Mouse (Mus musculus): ENCODE data around the gene Pbx3. TPM values are rescaled to one million over a fixed set of nuclear protein-coding genes. Genes with fewer than 3 reads are reported as not detected.
A peak's percentile ranks its signal among the peaks of the same experiment; 100 is the strongest.

Pbx3 gene
- total and polyA plus RNA-seq, 2 experiments from 2014 or later = 77.0 to 92.5 TPM

GRCm38 (mm10) chr2:34298664-34299063, 74.3 kb downstream of the Pbx3 start:
- Histone ChIP-seq H3K9ac (replicated peaks; ENCODE audit: low read length) (no peak overlapping the region), H3K4me3 (ENCODE audit: low read length) (no peak overlapping the region), H3K4me1 (ENCODE audit: insufficient read depth, low read length) (no peaks in the 10 kb centered on the region), H3K27me3 (ENCODE audit: insufficient read depth, low read length) (no peaks in the 10 kb centered on the region), H3K4me2 (ENCODE audit: low read depth, low read length) (no peak overlapping the region), H3K9me3 (ENCODE audit: low read length) (no peaks in the 10 kb centered on the region), H3K36me3 (ENCODE audit: insufficient read depth, low read length) (no peaks in the 10 kb centered on the region), H3K27ac (no peak overlapping the region)
- ATAC-seq (no peak), DNase-seq (ENCODE audit: low spot score) (no peak)
- no peak for TF ChIP-seq CTCF (IDR thresholded peaks at IDR 0.05; ENCODE audit: low read depth)
- 89% methylated on average over 1 of the region's 1 CpGs for WGBS

- Histone ChIP-seq H3K27me3 (ENCODE audit: insufficient read depth, low read length) (no peaks in the 10 kb centered on the region), H3K36me3 (ENCODE audit: insufficient read depth, low read length) (no peaks in the 10 kb centered on the region), H3K9ac (replicated peaks; ENCODE audit: low read length) (no peak overlapping the region), H3K27ac (no peak overlapping the region), H3K4me1 (ENCODE audit: insufficient read depth, low read length) (no peaks in the 10 kb centered on the region), H3K4me2 (ENCODE audit: low read depth, low read length) (no peak overlapping the region), H3K9me3 (ENCODE audit: low read length) (no peaks in the 10 kb centered on the region), H3K4me3 (ENCODE audit: low read length) (no peak overlapping the region)
- DNase-seq (ENCODE audit: low spot score) = no peak
- no peak for ATAC-seq
- no peak for TF ChIP-seq CTCF (IDR thresholded peaks at IDR 0.05; ENCODE audit: low read depth)
- WGBS = 97% methylated on average over 3 of the region's 3 CpGs
Measured at GRCm38 (mm10) chr2:34298202-34298601, 74.7 kb downstream of the Pbx3 start.

DNA sequence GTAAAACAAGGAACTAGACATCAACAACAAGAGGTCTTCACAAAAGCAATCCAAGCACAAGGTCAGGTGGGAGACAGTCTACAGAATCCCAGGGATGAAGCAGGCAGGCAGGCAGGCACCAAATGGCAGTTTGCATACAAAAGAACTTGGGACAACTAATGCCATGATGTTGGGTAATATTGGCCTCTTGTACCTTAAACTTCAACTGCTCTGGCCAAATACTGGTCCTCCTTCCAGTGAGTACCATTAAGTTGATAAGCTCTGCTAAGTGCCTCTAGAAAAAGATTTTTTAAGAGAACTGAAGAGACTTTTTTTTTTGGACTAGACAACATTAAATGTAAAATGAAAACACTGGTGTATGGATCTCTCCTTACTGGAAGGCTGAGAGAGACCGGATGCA, 83.2 kb downstream of the Pbx3 start:
- Histone ChIP-seq H3K27ac (no peak overlapping the region), H3K9me3 (ENCODE audit: low read length) (no peaks in the 10 kb centered on the region), H3K27me3 (ENCODE audit: insufficient read depth, low read length) (no peaks in the 10 kb centered on the region), H3K4me1 (ENCODE audit: insufficient read depth, low read length) (0 out of 2 replicates have a peak, but pooled peaks cover 4% of the 10 kb centered on the region), H3K4me3 (ENCODE audit: low read length) (no peak overlapping the region), H3K36me3 (ENCODE audit: insufficient read depth, low read length) (no peaks in the 10 kb centered on the region), H3K9ac (replicated peaks; ENCODE audit: low read length) (no peak overlapping the region), H3K4me2 (ENCODE audit: low read depth, low read length) (no peak overlapping the region)
- no peak for DNase-seq (ENCODE audit: low spot score)
- TF ChIP-seq CTCF (IDR thresholded peaks at IDR 0.05; ENCODE audit: low read depth) = no peak
- ATAC-seq = no peak
- WGBS = 83% methylated on average over 1 of the region's 1 CpGs

GRCm38 (mm10) chr2:34284239-34284638, 88.7 kb downstream of the Pbx3 start:
- H3K4me1 ChIP-seq (ENCODE audit: insufficient read depth, low read length) = peaks cover 11% of the 10 kb centered on the region; the same call in 1 of the 2 replicates
- H3K27me3 ChIP-seq (ENCODE audit: insufficient read depth, low read length) = no peaks in the 10 kb centered on the region
- H3K36me3 ChIP-seq (ENCODE audit: insufficient read depth, low read length) = no peaks in the 10 kb centered on the region
- no peak overlapping the region for H3K4me2 ChIP-seq (ENCODE audit: low read depth, low read length)
- ATAC-seq = no peak
- WGBS = 71% methylated on average over 2 of the region's 2 CpGs
- no peak for TF ChIP-seq CTCF (IDR thresholded peaks at IDR 0.05; ENCODE audit: low read depth)
- no peak overlapping the region for H3K4me3 ChIP-seq (ENCODE audit: low read length)
- H3K27ac ChIP-seq = no peak overlapping the region
- H3K9me3 ChIP-seq (ENCODE audit: low read length) = no peaks in the 10 kb centered on the region
- DNase-seq (ENCODE audit: low spot score) = no peak
- H3K9ac ChIP-seq (replicated peaks; ENCODE audit: low read length) = no peak overlapping the region

DNA sequence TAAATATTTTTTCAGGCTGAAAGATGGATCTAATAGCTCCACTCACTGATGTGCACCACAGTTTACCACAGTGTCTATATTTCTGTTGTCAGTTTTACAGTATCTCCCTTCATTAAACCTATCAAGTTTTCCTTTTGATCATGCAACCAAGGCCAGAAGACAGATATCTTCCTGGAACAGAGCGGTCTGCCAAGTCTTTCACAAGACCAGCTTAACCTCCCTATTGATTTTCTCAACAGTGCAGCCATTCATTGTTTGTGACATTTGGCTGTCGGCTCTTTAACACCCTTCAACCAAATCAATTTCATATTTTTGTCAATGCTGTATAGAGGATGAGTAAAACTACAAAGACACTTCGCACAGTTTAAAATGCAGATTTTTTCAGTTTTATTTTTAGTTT, 91.9 kb downstream of the Pbx3 start:
- Histone ChIP-seq H3K4me3 (ENCODE audit: low read length) (no peak overlapping the region), H3K4me1 (ENCODE audit: insufficient read depth, low read length) (peaks cover 8% of the 10 kb centered on the region; the same call in 1 of the 2 replicates), H3K9ac (replicated peaks; ENCODE audit: low read length) (no peak overlapping the region), H3K4me2 (ENCODE audit: low read depth, low read length) (no peak overlapping the region), H3K27ac (no peak overlapping the region), H3K27me3 (ENCODE audit: insufficient read depth, low read length) (no peaks in the 10 kb centered on the region), H3K36me3 (ENCODE audit: insufficient read depth, low read length) (no peaks in the 10 kb centered on the region), H3K9me3 (ENCODE audit: low read length) (no peaks in the 10 kb centered on the region)
- WGBS = 56% methylated on average over 3 of the region's 3 CpGs
- DNase-seq (ENCODE audit: low spot score) (no peak), ATAC-seq (no peak)
- no peak for TF ChIP-seq CTCF (IDR thresholded peaks at IDR 0.05; ENCODE audit: low read depth)

- peak; percentile 61 for DNase-seq (ENCODE audit: low spot score)
- no peak for TF ChIP-seq CTCF (IDR thresholded peaks at IDR 0.05; ENCODE audit: low read depth)
- peak overlapping the region; percentile 36 for H3K4me2 ChIP-seq (ENCODE audit: low read depth, low read length)
- H3K36me3 ChIP-seq (ENCODE audit: insufficient read depth, low read length) = no peaks in the 10 kb centered on the region
- no peaks in the 10 kb centered on the region for H3K9me3 ChIP-seq (ENCODE audit: low read length)
- H3K9ac ChIP-seq (replicated peaks; ENCODE audit: low read length) = 0 out of 2 replicates have a peak overlapping the region, but pooled peaks have one; percentile 21
- 24% methylated on average over 6 of the region's 6 CpGs for WGBS
- ATAC-seq = no peak
- H3K27me3 ChIP-seq (ENCODE audit: insufficient read depth, low read length) = no peaks in the 10 kb centered on the region
- H3K4me3 ChIP-seq (ENCODE audit: low read length) = no peak overlapping the region
- peaks cover 8% of the 10 kb centered on the region; the same call in 1 of the 2 replicates for H3K4me1 ChIP-seq (ENCODE audit: insufficient read depth, low read length)
- H3K27ac ChIP-seq = peak overlapping the region; percentile 51; the same call in 1 of the 2 replicates
Measured at GRCm38 (mm10) chr2:34279726-34280125, 93.2 kb downstream of the Pbx3 start.

- 35% methylated on average over 10 of the region's 10 CpGs for WGBS
- peak; percentile 30 for DNase-seq (ENCODE audit: low spot score)
- Histone ChIP-seq H3K9ac (replicated peaks; ENCODE audit: low read length) (no peak overlapping the region), H3K4me3 (ENCODE audit: low read length) (no peak overlapping the region), H3K9me3 (ENCODE audit: low read length) (no peaks in the 10 kb centered on the region), H3K36me3 (ENCODE audit: insufficient read depth, low read length) (no peaks in the 10 kb centered on the region), H3K4me2 (ENCODE audit: low read depth, low read length) (no peak overlapping the region), H3K27ac (0 out of 2 replicates have a peak overlapping the region, but pooled peaks have one; percentile 15), H3K4me1 (ENCODE audit: insufficient read depth, low read length) (peaks cover 8% of the 10 kb centered on the region; the same call in 1 of the 2 replicates), H3K27me3 (ENCODE audit: insufficient read depth, low read length) (no peaks in the 10 kb centered on the region)
- no peak for ATAC-seq
- no peak for TF ChIP-seq CTCF (IDR thresholded peaks at IDR 0.05; ENCODE audit: low read depth)
Measured at GRCm38 (mm10) chr2:34275630-34276193, 97.2 kb downstream of the Pbx3 start.

Measured in hindbrain, postnatal 0 days (tissue).